Mouse (Mus musculus): Measurements from ENCODE around the gene Cbs. TPM values are rescaled to one million over a fixed set of nuclear protein-coding genes. Genes with fewer than 3 reads are reported as not detected.

Cbs gene
- polyA plus RNA-seq, 1 experiment from 2014 or later = 3.9 TPM

- peaks cover 26% of the 10 kb centered on the region for H3K4me1 ChIP-seq (ENCODE audit: control insufficient read depth, insufficient read depth, low read length)
- 81% methylated on average over 9 of the region's 9 CpGs for WGBS
- ATAC-seq (ENCODE audit: low read depth) (peak; percentile 50; the same call in 1 of the 2 replicates), DNase-seq (ENCODE audit: low spot score) (no peak)
- H3K36me3 ChIP-seq (ENCODE audit: control insufficient read depth, insufficient read depth, low read length) = no peaks in the 10 kb centered on the region
- H3K27me3 ChIP-seq (replicated peaks; ENCODE audit: control insufficient read depth, insufficient read depth, low read length) = no peaks in the 10 kb centered on the region
- H3K4me2 ChIP-seq (ENCODE audit: low read depth, low read length) = no peak overlapping the region
- no peak overlapping the region for H3K4me3 ChIP-seq (ENCODE audit: low read depth, low read length)
- H3K9ac ChIP-seq (ENCODE audit: low read depth, low read length) = no peak overlapping the region
- H3K9me3 ChIP-seq (ENCODE audit: control insufficient read depth, low read length) = no peaks in the 10 kb centered on the region
- no peak overlapping the region for H3K27ac ChIP-seq (replicated peaks; ENCODE audit: low read depth, low read length)
Observed at GRCm38 (mm10) chr17:31570321-31570925, 66.6 kb downstream of the Cbs start.

- H3K4me2 ChIP-seq (ENCODE audit: low read depth, low read length) = no peak overlapping the region
- no peak overlapping the region for H3K4me3 ChIP-seq (ENCODE audit: low read depth, low read length)
- no peak overlapping the region for H3K9ac ChIP-seq (ENCODE audit: low read depth, low read length)
- no peaks in the 10 kb centered on the region for H3K9me3 ChIP-seq (ENCODE audit: control insufficient read depth, low read length)
- DNase-seq (ENCODE audit: low spot score) (no peak), ATAC-seq (ENCODE audit: low read depth) (no peak)
- peaks cover 26% of the 10 kb centered on the region for H3K4me1 ChIP-seq (ENCODE audit: control insufficient read depth, insufficient read depth, low read length)
- no peak overlapping the region for H3K27ac ChIP-seq (replicated peaks; ENCODE audit: low read depth, low read length)
- 93% methylated on average over 1 of the region's 1 CpGs for WGBS
- H3K27me3 ChIP-seq (replicated peaks; ENCODE audit: control insufficient read depth, insufficient read depth, low read length) = no peaks in the 10 kb centered on the region
- H3K36me3 ChIP-seq (ENCODE audit: control insufficient read depth, insufficient read depth, low read length) = no peaks in the 10 kb centered on the region
Observed at GRCm38 (mm10) chr17:31569756-31570155, 67.3 kb downstream of the Cbs start.

- DNase-seq (ENCODE audit: low spot score) = no peak
- no peaks in the 10 kb centered on the region for H3K27me3 ChIP-seq (replicated peaks; ENCODE audit: control insufficient read depth, insufficient read depth, low read length)
- peak overlapping the region; percentile 85 for H3K4me2 ChIP-seq (ENCODE audit: low read depth, low read length)
- H3K9me3 ChIP-seq (ENCODE audit: control insufficient read depth, low read length) = no peaks in the 10 kb centered on the region
- WGBS = 63% methylated on average over 6 of the region's 6 CpGs
- no peak for ATAC-seq (ENCODE audit: low read depth)
- H3K27ac ChIP-seq (replicated peaks; ENCODE audit: low read depth, low read length) = peak overlapping the region; percentile 98; the same call in 1 of the 2 replicates
- no peaks in the 10 kb centered on the region for H3K36me3 ChIP-seq (ENCODE audit: control insufficient read depth, insufficient read depth, low read length)
- H3K4me1 ChIP-seq (ENCODE audit: control insufficient read depth, insufficient read depth, low read length) = peaks cover 31% of the 10 kb centered on the region
- H3K4me3 ChIP-seq (ENCODE audit: low read depth, low read length) = peak overlapping the region; percentile 90
- peak overlapping the region; percentile 91 for H3K9ac ChIP-seq (ENCODE audit: low read depth, low read length)
Observed at GRCm38 (mm10) chr17:31566276-31566675, 70.8 kb downstream of the Cbs start.

GRCm38 (mm10) chr17:31565141-31566056 lies 71.6 kb downstream of the Cbs start:
- peak overlapping the region; percentile 98 for H3K27ac ChIP-seq (replicated peaks; ENCODE audit: low read depth, low read length)
- peak overlapping the region; percentile 85 for H3K4me2 ChIP-seq (ENCODE audit: low read depth, low read length)
- no peaks in the 10 kb centered on the region for H3K36me3 ChIP-seq (ENCODE audit: control insufficient read depth, insufficient read depth, low read length)
- H3K27me3 ChIP-seq (replicated peaks; ENCODE audit: control insufficient read depth, insufficient read depth, low read length) = no peaks in the 10 kb centered on the region
- ATAC-seq (ENCODE audit: low read depth) (peak; percentile 53), DNase-seq (ENCODE audit: low spot score) (peak; percentile 89)
- under 1% methylated on average over 42 of the region's 88 CpGs for WGBS
- H3K9me3 ChIP-seq (ENCODE audit: control insufficient read depth, low read length) = no peaks in the 10 kb centered on the region
- H3K4me3 ChIP-seq (ENCODE audit: low read depth, low read length) = peak overlapping the region; percentile 90
- H3K9ac ChIP-seq (ENCODE audit: low read depth, low read length) = peak overlapping the region; percentile 91
- H3K4me1 ChIP-seq (ENCODE audit: control insufficient read depth, insufficient read depth, low read length) = peaks cover 31% of the 10 kb centered on the region

- Histone ChIP-seq H3K36me3 (ENCODE audit: control insufficient read depth, insufficient read depth, low read length) (no peaks in the 10 kb centered on the region), H3K27me3 (replicated peaks; ENCODE audit: control insufficient read depth, insufficient read depth, low read length) (no peaks in the 10 kb centered on the region), H3K9me3 (ENCODE audit: control insufficient read depth, low read length) (no peaks in the 10 kb centered on the region), H3K27ac (replicated peaks; ENCODE audit: low read depth, low read length) (peak overlapping the region; percentile 98), H3K4me1 (ENCODE audit: control insufficient read depth, insufficient read depth, low read length) (peaks cover 31% of the 10 kb centered on the region), H3K4me2 (ENCODE audit: low read depth, low read length) (peak overlapping the region; percentile 85), H3K4me3 (ENCODE audit: low read depth, low read length) (peak overlapping the region; percentile 90), H3K9ac (ENCODE audit: low read depth, low read length) (peak overlapping the region; percentile 91)
- WGBS = 0% methylated on average over 6 of the region's 44 CpGs
- DNase-seq (ENCODE audit: low spot score) = no peak
- no peak for ATAC-seq (ENCODE audit: low read depth)
Observed at GRCm38 (mm10) chr17:31564858-31565140, 72.2 kb downstream of the Cbs start.

- WGBS = under 1% methylated on average over 37 of the region's 72 CpGs
- peak within 1 kb of the TSS; percentile 90 for H3K4me3 ChIP-seq (ENCODE audit: low read depth, low read length)
- H3K9me3 ChIP-seq (ENCODE audit: control insufficient read depth, low read length) = no peaks in the 10 kb centered on the region
- peak within 1 kb of the TSS; percentile 85 for H3K4me2 ChIP-seq (ENCODE audit: low read depth, low read length)
- no peaks in the 10 kb centered on the region for H3K36me3 ChIP-seq (ENCODE audit: control insufficient read depth, insufficient read depth, low read length)
- peak within 1 kb of the TSS; percentile 91 for H3K9ac ChIP-seq (ENCODE audit: low read depth, low read length)
- H3K27ac ChIP-seq (replicated peaks; ENCODE audit: low read depth, low read length) = peak within 1 kb of the TSS; percentile 98
- no peaks in the 10 kb centered on the region for H3K27me3 ChIP-seq (replicated peaks; ENCODE audit: control insufficient read depth, insufficient read depth, low read length)
- DNase-seq (ENCODE audit: low spot score) (peak; percentile 100), ATAC-seq (ENCODE audit: low read depth) (peak; percentile 96)
- peaks cover 31% of the 10 kb centered on the region for H3K4me1 ChIP-seq (ENCODE audit: control insufficient read depth, insufficient read depth, low read length)
Observed at GRCm38 (mm10) chr17:31564015-31564857, 72.8 kb downstream of the Cbs start, which contains the start of gene Pknox1. Gene Pknox1 (plus strand): TSS chr17:31564734.

GRCm38 (mm10) chr17:31563632-31564014 lies 73.4 kb downstream of the Cbs start:
- no peaks in the 10 kb centered on the region for H3K9me3 ChIP-seq (ENCODE audit: control insufficient read depth, low read length)
- peak overlapping the region; percentile 67 for H3K4me2 ChIP-seq (ENCODE audit: low read depth, low read length)
- peak overlapping the region; percentile 61 for H3K9ac ChIP-seq (ENCODE audit: low read depth, low read length)
- no peaks in the 10 kb centered on the region for H3K27me3 ChIP-seq (replicated peaks; ENCODE audit: control insufficient read depth, insufficient read depth, low read length)
- DNase-seq (ENCODE audit: low spot score) = no peak
- H3K4me1 ChIP-seq (ENCODE audit: control insufficient read depth, insufficient read depth, low read length) = peaks cover 31% of the 10 kb centered on the region
- ATAC-seq (ENCODE audit: low read depth) = no peak
- H3K36me3 ChIP-seq (ENCODE audit: control insufficient read depth, insufficient read depth, low read length) = no peaks in the 10 kb centered on the region
- H3K27ac ChIP-seq (replicated peaks; ENCODE audit: low read depth, low read length) = peak overlapping the region; percentile 91
- 13% methylated on average over 12 of the region's 12 CpGs for WGBS
- H3K4me3 ChIP-seq (ENCODE audit: low read depth, low read length) = peak overlapping the region; percentile 37

- ATAC-seq (ENCODE audit: low read depth) = no peak
- Histone ChIP-seq H3K27ac (replicated peaks; ENCODE audit: low read depth, low read length) (no peak overlapping the region), H3K27me3 (replicated peaks; ENCODE audit: control insufficient read depth, insufficient read depth, low read length) (no peaks in the 10 kb centered on the region), H3K4me2 (ENCODE audit: low read depth, low read length) (no peak overlapping the region), H3K4me3 (ENCODE audit: low read depth, low read length) (no peak overlapping the region), H3K36me3 (ENCODE audit: control insufficient read depth, insufficient read depth, low read length) (no peaks in the 10 kb centered on the region), H3K9ac (ENCODE audit: low read depth, low read length) (no peak overlapping the region), H3K9me3 (ENCODE audit: control insufficient read depth, low read length) (no peaks in the 10 kb centered on the region), H3K4me1 (ENCODE audit: control insufficient read depth, insufficient read depth, low read length) (peaks cover 22% of the 10 kb centered on the region)
- no peak for DNase-seq (ENCODE audit: low spot score)
- 81% methylated on average over 11 of the region's 11 CpGs for WGBS
Observed at GRCm38 (mm10) chr17:31559021-31559789, 77.8 kb downstream of the Cbs start.

Measured in embryonic facial prominence, embryonic 14.5 days (tissue).